Mouse (Mus musculus): ENCODE measurements around the gene Rsph1. TPM values are rescaled to one million over a fixed set of nuclear protein-coding genes. Genes with fewer than 3 reads are reported as not detected.

Gene Rsph1
- polyA plus RNA-seq, 1 experiment = 0.30 TPM

GRCm38 (mm10) chr17:31282687-31283053 lies 5.5 kb upstream of the Rsph1 start:
- TF ChIP-seq MYOD1 (IDR thresholded peaks at IDR 0.05; ENCODE audit: control insufficient read depth in 1 of 3, insufficient read length in 2 of 3, low read depth in 2 of 3) (no peak), TCF3 (IDR thresholded peaks at IDR 0.05; ENCODE audit: insufficient read length, low read depth) (no peak), REST (IDR thresholded peaks at IDR 0.05; ENCODE audit: insufficient read depth, insufficient read length) (no peak), POLR2AphosphoS2 (IDR thresholded peaks at IDR 0.05; ENCODE audit: insufficient read length, low read depth) (no peak), SRF (IDR thresholded peaks at IDR 0.05; ENCODE audit: control insufficient read depth, insufficient read length, low read depth) (no peak), CEBPB (IDR thresholded peaks at IDR 0.05; ENCODE audit: insufficient read depth, poor library complexity, severe bottlenecking) (no peak), E2F4 (IDR thresholded peaks at IDR 0.05; ENCODE audit: insufficient read depth) (no peak)
- Histone ChIP-seq H3K4me2 (ENCODE audit: low read depth) (no peak overlapping the region), H3K79me2 (ENCODE audit: control insufficient read depth, insufficient read depth) (no peaks in the 10 kb centered on the region), H3K36me3 (ENCODE audit: control insufficient read depth, insufficient read depth) (no peaks in the 10 kb centered on the region), H3K27me3 (ENCODE audit: control insufficient read depth, insufficient read depth, insufficient read length) (no peaks in the 10 kb centered on the region), H3ac (ENCODE audit: control insufficient read depth, insufficient read length) (no peak overlapping the region), H3K4me3 (no peak overlapping the region)

DNA sequence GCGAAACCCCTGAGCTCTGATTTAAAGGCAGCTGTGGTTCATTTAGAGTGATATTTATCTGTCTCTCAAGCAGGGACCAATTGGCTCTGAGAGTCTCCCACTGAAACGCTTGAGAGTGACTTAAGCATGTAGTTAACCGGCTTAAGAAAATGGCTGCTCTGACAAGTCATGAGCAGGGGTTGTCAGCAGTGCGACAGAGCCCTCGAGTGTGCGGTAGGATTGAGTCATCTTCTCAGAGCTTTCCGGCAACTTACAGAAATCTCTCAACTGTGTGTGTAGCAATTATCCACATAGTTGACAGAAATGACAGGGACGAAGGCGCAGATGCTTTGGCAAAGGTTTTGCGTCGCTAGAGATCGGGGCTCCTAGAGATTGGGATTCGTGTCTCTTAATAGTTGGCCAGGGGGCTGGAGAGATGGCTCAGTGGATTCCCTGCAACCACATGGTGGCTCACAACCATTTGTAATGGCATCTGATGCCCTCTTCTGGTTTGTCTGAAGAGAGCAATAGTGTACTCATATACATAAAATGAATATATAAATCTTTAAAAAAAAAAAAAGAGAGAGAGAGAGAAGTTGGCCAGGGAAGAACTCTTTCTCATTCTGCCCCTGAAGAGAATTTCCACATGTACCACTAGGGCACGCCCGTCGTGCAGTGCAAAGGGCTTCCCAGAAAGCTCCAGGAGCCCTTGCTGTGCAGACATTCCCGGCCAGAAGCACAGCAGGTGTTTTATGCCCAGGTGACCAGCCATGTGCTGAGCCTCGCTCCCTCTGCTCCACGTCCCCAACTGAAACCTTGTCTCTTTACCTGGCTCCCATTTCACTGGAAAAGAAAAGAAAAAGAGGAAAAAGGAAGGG lies 4.9 kb upstream of the Rsph1 start:
- Histone ChIP-seq H3ac (ENCODE audit: control insufficient read depth, insufficient read length) (no peak overlapping the region), H3K36me3 (ENCODE audit: control insufficient read depth, insufficient read depth) (no peaks in the 10 kb centered on the region), H3K79me2 (ENCODE audit: control insufficient read depth, insufficient read depth) (no peaks in the 10 kb centered on the region), H3K27me3 (ENCODE audit: control insufficient read depth, insufficient read depth, insufficient read length) (no peaks in the 10 kb centered on the region), H3K4me3 (no peak overlapping the region), H3K4me2 (ENCODE audit: low read depth) (no peak overlapping the region)
- TF ChIP-seq POLR2AphosphoS2 (IDR thresholded peaks at IDR 0.05; ENCODE audit: insufficient read length, low read depth) (no peak), POLR2A (IDR thresholded peaks at IDR 0.05; ENCODE audit: insufficient read length, low read depth) (no peak), MAX (IDR thresholded peaks at IDR 0.05; ENCODE audit: low read depth) (no peak), TCF12 (IDR thresholded peaks at IDR 0.05; ENCODE audit: insufficient read depth, poor library complexity, severe bottlenecking) (no peak)

- Histone ChIP-seq H3K4me2 (ENCODE audit: low read depth) (no peak overlapping the region), H3K4me3 (no peak overlapping the region), H3K27me3 (ENCODE audit: control insufficient read depth, insufficient read depth, insufficient read length) (no peaks in the 10 kb centered on the region), H3K79me2 (ENCODE audit: control insufficient read depth, insufficient read depth) (no peaks in the 10 kb centered on the region), H3ac (ENCODE audit: control insufficient read depth, insufficient read length) (no peak overlapping the region), H3K36me3 (ENCODE audit: control insufficient read depth, insufficient read depth) (no peaks in the 10 kb centered on the region)
- TF ChIP-seq SRF (IDR thresholded peaks at IDR 0.05; ENCODE audit: control insufficient read depth, insufficient read length, low read depth) = no peak
- TF ChIP-seq TCF3 (IDR thresholded peaks at IDR 0.05; ENCODE audit: insufficient read length, low read depth) = no peak
- TF ChIP-seq POLR2A (IDR thresholded peaks at IDR 0.05; ENCODE audit: insufficient read length, low read depth) = no peak
- no peak for TF ChIP-seq TCF12 (IDR thresholded peaks at IDR 0.05; ENCODE audit: insufficient read depth, poor library complexity, severe bottlenecking)
- TF ChIP-seq E2F4 (IDR thresholded peaks at IDR 0.05; ENCODE audit: insufficient read depth) = no peak
- no peak for TF ChIP-seq USF1 (IDR thresholded peaks at IDR 0.05; ENCODE audit: low read depth)
- no peak for TF ChIP-seq REST (IDR thresholded peaks at IDR 0.05; ENCODE audit: insufficient read depth, insufficient read length)
- TF ChIP-seq CEBPB (IDR thresholded peaks at IDR 0.05; ENCODE audit: insufficient read depth, poor library complexity, severe bottlenecking) = no peak
- no peak for TF ChIP-seq MYOD1 (IDR thresholded peaks at IDR 0.05; ENCODE audit: control insufficient read depth in 1 of 3, insufficient read length in 2 of 3, low read depth in 2 of 3)
- TF ChIP-seq MYOG (IDR thresholded peaks at IDR 0.05; ENCODE audit: control insufficient read depth in 1 of 3, insufficient read depth in 1 of 3, insufficient read length in 2 of 3, low read depth in 2 of 3) = no peak
- no peak for TF ChIP-seq POLR2AphosphoS2 (IDR thresholded peaks at IDR 0.05; ENCODE audit: insufficient read length, low read depth)
- TF ChIP-seq MAX (IDR thresholded peaks at IDR 0.05; ENCODE audit: low read depth) = no peak
Observed at GRCm38 (mm10) chr17:31280269-31280668, 3.1 kb upstream of the Rsph1 start.

DNA sequence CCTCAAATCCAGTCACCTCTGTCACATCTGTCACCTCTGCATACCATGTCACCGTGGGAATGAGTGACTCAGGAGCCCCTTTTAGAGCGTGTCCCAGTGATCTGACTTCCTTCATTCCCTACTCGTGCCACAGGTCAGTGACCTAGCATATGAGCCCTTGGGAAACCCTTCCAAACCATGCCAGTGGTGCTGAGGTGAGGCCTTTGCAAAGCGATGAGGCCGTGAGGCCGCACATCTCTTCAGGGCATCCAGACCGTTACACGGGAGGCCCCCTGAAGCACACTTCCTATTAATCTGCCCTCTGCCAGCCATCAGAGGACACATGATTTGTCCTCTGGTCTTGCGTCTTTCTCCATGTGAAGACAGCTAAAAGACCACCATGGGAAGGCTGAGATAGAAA lies 2.4 kb upstream of the Rsph1 start:
- TF ChIP-seq SRF (IDR thresholded peaks at IDR 0.05; ENCODE audit: control insufficient read depth, insufficient read length, low read depth) (no peak), POLR2AphosphoS2 (IDR thresholded peaks at IDR 0.05; ENCODE audit: insufficient read length, low read depth) (no peak), TCF12 (IDR thresholded peaks at IDR 0.05; ENCODE audit: insufficient read depth, poor library complexity, severe bottlenecking) (no peak), E2F4 (IDR thresholded peaks at IDR 0.05; ENCODE audit: insufficient read depth) (no peak), USF1 (IDR thresholded peaks at IDR 0.05; ENCODE audit: low read depth) (no peak), REST (IDR thresholded peaks at IDR 0.05; ENCODE audit: insufficient read depth, insufficient read length) (no peak), MYOD1 (IDR thresholded peaks at IDR 0.05; ENCODE audit: control insufficient read depth in 1 of 3, insufficient read length in 2 of 3, low read depth in 2 of 3) (no peak), MAX (IDR thresholded peaks at IDR 0.05; ENCODE audit: low read depth) (no peak), MYOG (IDR thresholded peaks at IDR 0.05; ENCODE audit: control insufficient read depth in 1 of 3, insufficient read depth in 1 of 3, insufficient read length in 2 of 3, low read depth in 2 of 3) (no peak), CEBPB (IDR thresholded peaks at IDR 0.05; ENCODE audit: insufficient read depth, poor library complexity, severe bottlenecking) (no peak), TCF3 (IDR thresholded peaks at IDR 0.05; ENCODE audit: insufficient read length, low read depth) (no peak)
- Histone ChIP-seq H3K4me3 (no peak overlapping the region), H3K36me3 (ENCODE audit: control insufficient read depth, insufficient read depth) (no peaks in the 10 kb centered on the region), H3K27me3 (ENCODE audit: control insufficient read depth, insufficient read depth, insufficient read length) (no peaks in the 10 kb centered on the region), H3K4me2 (ENCODE audit: low read depth) (no peak overlapping the region), H3K79me2 (ENCODE audit: control insufficient read depth, insufficient read depth) (no peaks in the 10 kb centered on the region), H3ac (ENCODE audit: control insufficient read depth, insufficient read length) (no peak overlapping the region)

- Histone ChIP-seq H3K4me3 (no peak overlapping the region), H3K27me3 (ENCODE audit: control insufficient read depth, insufficient read depth, insufficient read length) (no peaks in the 10 kb centered on the region), H3ac (ENCODE audit: control insufficient read depth, insufficient read length) (no peak overlapping the region), H3K79me2 (ENCODE audit: control insufficient read depth, insufficient read depth) (no peaks in the 10 kb centered on the region), H3K4me2 (ENCODE audit: low read depth) (no peak overlapping the region), H3K36me3 (ENCODE audit: control insufficient read depth, insufficient read depth) (no peaks in the 10 kb centered on the region)
- TF ChIP-seq POLR2A (IDR thresholded peaks at IDR 0.05; ENCODE audit: insufficient read length, low read depth) = no peak
Observed at GRCm38 (mm10) chr17:31277931-31278330, 748 bp upstream of the Rsph1 start.
